Mouse (Mus musculus): ENCODE measurements around the gene Ccnk.

Ccnk gene

GRCm38 (mm10) chr12:108226216-108226615 is 46.8 kb downstream of the Ccnk start:
- no peak for DNase-seq

GRCm38 (mm10) chr12:108226941-108227340 is 47.6 kb downstream of the Ccnk start:
- DNase-seq = no peak

DNA sequence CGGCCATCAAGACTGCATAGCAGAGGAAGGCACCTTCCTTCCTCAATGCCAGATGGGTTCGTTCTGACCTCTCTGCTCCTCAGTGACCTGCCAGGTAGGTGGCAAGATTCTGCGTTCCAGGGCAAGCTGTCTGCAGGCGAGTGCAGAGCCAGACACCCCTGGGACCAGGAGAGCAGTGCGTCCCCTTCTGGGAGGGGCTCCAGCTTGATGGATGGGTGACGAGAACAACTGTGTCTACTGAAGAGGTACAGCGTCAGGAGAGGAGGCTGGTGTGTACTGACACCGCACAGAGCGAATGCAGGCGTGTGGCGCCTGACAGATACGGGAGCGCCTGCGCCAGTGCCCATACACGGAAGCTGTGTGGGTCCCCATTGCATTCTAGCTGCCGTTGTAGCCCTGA is 48.1 kb downstream of the Ccnk start:
- no peak for DNase-seq

DNA sequence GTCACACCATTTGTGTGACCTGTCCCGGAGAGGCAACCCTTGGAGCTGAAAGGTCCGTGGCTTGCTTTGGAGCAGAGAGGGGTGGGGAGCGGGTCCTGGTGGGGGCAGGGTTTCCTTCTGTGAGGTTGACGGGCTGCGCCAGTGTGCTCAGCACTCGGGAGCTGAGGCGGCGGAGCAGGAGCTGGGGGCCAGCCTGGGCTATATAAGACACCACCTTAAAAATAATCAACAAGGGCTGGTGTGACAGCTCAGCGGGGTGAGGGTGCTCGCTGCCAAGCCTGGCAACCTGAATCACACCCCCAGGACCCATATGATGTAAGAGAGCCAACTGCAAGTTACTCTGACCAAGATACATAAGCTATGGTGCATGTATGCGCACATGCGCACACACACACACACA is 50.7 kb downstream of the Ccnk start:
- no peak for DNase-seq

- peak; percentile 80 for DNase-seq
Measured at GRCm38 (mm10) chr12:108230821-108231794, 51.7 kb downstream of the Ccnk start.

DNA sequence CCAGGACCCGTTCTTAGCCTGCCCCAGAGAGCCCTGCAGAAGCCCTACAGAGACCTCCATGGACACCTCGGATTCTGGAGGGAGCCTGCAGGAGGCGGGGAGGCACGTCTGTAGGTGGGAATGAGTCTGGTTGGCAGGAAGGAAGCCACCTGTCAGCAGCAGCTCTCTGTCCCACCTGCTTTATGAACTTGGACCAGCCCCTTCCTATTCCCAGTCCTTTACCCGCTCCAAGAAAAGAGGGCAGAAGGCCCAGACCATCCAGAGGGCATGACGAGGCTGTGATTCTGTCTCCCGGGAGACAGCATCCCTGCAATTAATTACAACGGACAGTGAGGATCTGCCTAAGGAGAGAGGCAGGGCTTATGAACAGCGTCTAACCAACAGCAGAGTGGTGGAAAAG is 52.5 kb downstream of the Ccnk start:
- no peak for DNase-seq

- DNase-seq = no peak
Measured at GRCm38 (mm10) chr12:108233736-108234135, 54.4 kb downstream of the Ccnk start.

- DNase-seq = peak; percentile 66
Measured at GRCm38 (mm10) chr12:108234832-108235602, 55.6 kb downstream of the Ccnk start.

GRCm38 (mm10) chr12:108235976-108236555 is 56.7 kb downstream of the Ccnk start:
- peak; percentile 56 for DNase-seq

- no peak for DNase-seq
Measured at GRCm38 (mm10) chr12:108237300-108238006, 58.1 kb downstream of the Ccnk start.

- DNase-seq = no peak
Measured at GRCm38 (mm10) chr12:108238395-108239035, 59.1 kb downstream of the Ccnk start.

GRCm38 (mm10) chr12:108239441-108239840 is 60.1 kb downstream of the Ccnk start:
- peak; percentile 83 for DNase-seq

DNA sequence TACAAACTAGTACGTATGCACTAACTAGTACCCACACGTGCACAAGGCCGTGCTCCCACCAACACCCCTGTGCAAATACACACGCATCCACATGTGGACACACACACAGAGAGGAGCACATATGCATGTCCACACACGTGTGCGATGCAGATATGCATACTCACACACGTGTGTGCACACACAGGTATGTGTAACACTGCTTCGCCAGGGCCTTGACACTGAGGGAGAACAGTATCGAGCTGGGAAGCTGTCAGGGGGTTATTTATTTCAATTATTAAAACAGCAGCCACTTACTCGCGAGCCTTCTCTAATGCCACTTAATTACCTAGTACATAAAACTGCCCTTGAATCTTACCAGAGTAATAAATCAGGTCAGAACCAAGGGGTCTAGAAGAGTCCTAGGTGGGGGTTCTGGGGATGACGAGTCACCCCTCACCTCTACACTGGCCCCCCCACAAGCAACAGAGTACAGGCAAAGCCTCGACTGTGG is 61.1 kb downstream of the Ccnk start:
- DNase-seq = no peak

- no peak for DNase-seq
Measured at GRCm38 (mm10) chr12:108240953-108241588, 61.7 kb downstream of the Ccnk start.

DNA sequence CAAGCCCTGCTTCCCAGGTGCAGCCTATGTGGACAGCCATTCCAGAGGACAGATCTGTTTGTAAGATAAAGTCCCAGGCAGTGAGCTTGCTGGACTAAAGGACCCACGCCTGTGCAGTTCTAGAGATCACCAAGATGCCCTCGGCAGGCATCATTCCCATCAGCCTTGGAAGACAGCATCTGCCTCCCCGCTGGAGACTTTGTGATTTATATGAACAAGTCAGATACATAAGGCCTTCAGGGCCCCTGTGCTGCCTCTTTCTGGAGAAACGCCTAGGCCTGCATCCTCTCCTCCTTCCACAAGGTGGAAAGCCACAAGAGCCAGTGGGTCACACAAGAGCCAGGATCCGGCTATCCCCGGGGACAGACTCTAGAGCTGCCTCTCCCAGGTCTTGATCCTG is 62.2 kb downstream of the Ccnk start:
- DNase-seq = no peak

DNA sequence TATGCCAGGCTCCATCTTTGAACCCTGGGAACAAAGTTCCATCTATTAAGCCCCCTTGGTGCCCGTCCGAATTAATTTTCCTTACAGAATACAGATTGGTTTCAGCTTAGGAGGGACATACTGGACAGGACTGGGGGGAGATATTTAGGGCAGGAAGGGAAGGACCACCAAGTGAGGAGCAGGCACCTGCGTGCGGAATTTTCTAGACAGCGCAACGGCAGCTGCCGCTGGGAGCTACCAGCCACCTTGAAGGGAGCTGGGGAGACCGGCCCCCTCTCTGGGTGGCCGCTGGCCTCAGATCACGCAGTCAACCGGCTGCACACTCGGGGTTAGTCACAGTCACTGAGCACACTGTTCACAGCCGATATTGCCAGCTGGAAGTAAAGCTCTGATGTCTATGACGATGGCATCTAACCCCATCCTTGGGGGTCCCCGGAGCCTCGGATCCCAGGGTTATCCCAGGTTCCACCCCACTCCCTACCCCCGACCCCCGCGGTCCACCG is 62.9 kb downstream of the Ccnk start:
- DNase-seq = no peak

DNA sequence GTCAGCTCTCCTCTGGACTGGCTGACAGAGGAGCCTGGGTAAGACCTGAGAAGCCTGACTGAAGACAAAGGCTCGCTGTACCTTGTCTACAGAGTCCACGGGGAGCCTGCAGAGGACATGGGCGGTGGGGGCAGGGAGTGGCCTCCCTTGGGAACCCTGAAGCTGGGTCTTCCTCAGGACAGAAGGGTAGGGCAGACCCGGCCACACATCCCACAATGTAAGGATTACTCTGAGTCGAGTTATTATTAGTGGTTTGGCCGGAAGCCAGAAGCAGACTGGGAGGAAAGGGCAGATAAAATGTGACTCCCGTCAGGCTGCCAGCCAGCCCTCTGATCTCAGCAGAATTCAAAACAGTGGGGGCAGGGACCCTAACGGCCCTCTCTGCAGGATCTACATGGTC is 65.4 kb downstream of the Ccnk start:
- DNase-seq = peak; percentile 86

GRCm38 (mm10) chr12:108245579-108245978 is 66.2 kb downstream of the Ccnk start:
- no peak for DNase-seq

- DNase-seq = no peak
Measured at GRCm38 (mm10) chr12:108246759-108247500, 67.6 kb downstream of the Ccnk start.

DNA sequence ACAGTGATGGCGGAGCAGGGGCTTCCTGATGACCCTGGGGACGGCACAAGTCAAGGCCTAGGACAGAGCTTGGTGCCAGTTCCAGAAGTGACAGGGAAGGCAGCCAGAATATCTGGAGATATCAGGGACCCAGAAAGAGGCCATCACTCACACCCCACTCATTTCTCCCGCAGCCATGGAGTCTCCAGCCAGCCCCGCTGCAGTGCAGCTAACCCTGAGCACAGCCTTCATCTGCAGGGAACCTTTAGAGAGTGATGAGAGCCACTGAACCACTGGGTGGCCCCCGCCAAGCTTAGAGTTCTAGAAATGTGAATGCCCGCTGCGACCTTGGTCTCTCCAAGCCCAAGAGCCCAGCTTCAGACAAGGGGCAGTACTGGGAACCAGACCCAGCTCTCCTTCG is 69.6 kb downstream of the Ccnk start:
- no peak for DNase-seq

DNA sequence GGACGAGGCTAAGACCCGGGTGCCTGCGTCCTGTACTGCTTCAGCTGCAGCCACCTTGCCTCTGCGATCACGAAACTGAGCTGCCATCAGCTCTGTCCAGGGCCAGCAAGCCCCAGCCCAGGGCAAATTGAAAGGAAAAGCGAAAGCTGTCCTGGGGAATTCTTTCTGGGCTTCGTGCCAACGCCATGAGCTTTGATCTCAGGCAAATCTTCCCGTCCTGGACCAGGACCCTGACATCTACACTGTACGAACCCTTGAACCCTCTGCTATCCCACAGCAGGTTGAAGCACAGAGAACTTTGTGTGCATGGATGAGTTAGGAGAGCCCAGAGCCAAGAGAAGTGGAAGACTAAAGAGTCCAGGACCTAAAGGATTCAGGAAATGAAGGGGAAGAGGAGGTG is 70.1 kb downstream of the Ccnk start:
- DNase-seq = peak; percentile 90
